Mouse (Mus musculus) right cerebral cortex, adult 2 months (tissue): ENCODE measurements around the gene Styxl1.

ENCODE experiments used
- DNase-seq, 2 experiments: peaks; one replicate each; pipeline ENCODE4 v3.0.0; 2021 to 2022; ENCODE audit warnings: low spot score in 2 of 2

The Styxl1 gene

GRCm38 (mm10) chr5:135702190-135702589 lies 76.0 kb downstream of the Styxl1 start:
- DNase-seq = no peak

GRCm38 (mm10) chr5:135701601-135702000 lies 76.6 kb downstream of the Styxl1 start:
- DNase-seq = no peak

- no peak for DNase-seq
Observed at GRCm38 (mm10) chr5:135697711-135698111, 80.5 kb downstream of the Styxl1 start.
